In the genomic region with DNA sequence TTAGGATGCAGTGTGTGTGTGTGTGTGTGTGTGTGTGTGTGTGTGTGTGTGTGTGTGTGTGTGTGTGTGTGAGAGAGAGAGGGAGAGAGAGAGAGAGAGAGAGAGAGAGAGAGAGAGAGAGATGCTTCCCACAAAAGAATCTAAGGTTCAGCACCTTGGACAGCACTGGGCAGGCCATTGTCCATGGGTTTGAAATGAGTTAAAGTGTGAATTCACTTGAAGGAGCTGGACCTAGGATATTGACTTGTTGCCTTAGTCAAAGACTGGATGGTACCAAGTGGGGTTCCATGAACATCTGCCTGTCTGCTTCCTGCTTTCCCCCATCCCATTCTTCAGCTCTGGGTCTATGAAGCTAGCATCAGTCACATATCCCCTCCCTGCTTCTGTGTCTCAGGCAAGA, we compare ENCODE assay signal across 7 mouse cellular contexts. TPM values are rescaled to one million over a fixed set of nuclear protein-coding genes. Genes with fewer than 3 reads are reported as not detected.
DNase-seq lines count a peak whose midpoint lies in the region; ATAC-seq and TF ChIP-seq lines count a peak whose summit lies in the region.
"Not testable (repeated sequence)": the region's sequence is repeated elsewhere in the genome, so short reads cannot be mapped to it uniquely, and the experiment has no call there.

No protein-coding gene starts in this region.

- TF ChIP-seq RAD21 in MEL (IDR thresholded peaks at IDR 0.05; ENCODE audit: low read depth, low read length): not testable (repeated sequence)

- not testable (repeated sequence) for H3K9me3 ChIP-seq in MEL (replicated peaks; ENCODE audit: insufficient read depth, low read length); embryonic facial prominence, embryonic 11.5 days (replicated peaks; ENCODE audit: control insufficient read depth, low read length); midbrain, embryonic 10.5 days (replicated peaks)

- not testable (repeated sequence) for H3K27ac ChIP-seq in MEL (ENCODE audit: control insufficient read depth, low read depth, low read length); embryonic facial prominence, embryonic 11.5 days (replicated peaks; ENCODE audit: low read depth, low read length); midbrain, embryonic 10.5 days (replicated peaks)
- H3K27ac ChIP-seq in layer of hippocampus, adult 2 months: peak overlapping the region; percentile 72

- not testable (repeated sequence) for ATAC-seq in embryonic facial prominence, embryonic 11.5 days (replicated peaks; ENCODE audit: insufficient number of reproducible peaks, low FRiP score, low TSS enrichment, low read depth)

- not testable (repeated sequence) for H3K36me3 ChIP-seq in MEL (ENCODE audit: control insufficient read depth in 1 of 2, insufficient read depth in 2 of 2, low read length in 2 of 2); embryonic facial prominence, embryonic 11.5 days (replicated peaks; ENCODE audit: control insufficient read depth, insufficient read depth, low read depth, low read length); midbrain, embryonic 10.5 days

- not testable (repeated sequence) for H3K9ac ChIP-seq in MEL (ENCODE audit: control insufficient read depth, low read depth, low read length, poor library complexity, severe bottlenecking); embryonic facial prominence, embryonic 11.5 days (replicated peaks; ENCODE audit: low read length)

- not testable (repeated sequence) for H3K79me2 ChIP-seq in MEL (ENCODE audit: control insufficient read depth, insufficient read depth, low read length, poor library complexity)

- H3K27me3 ChIP-seq in MEL (ENCODE audit: control insufficient read depth in 1 of 2, insufficient read depth in 2 of 2, low read length in 2 of 2); embryonic facial prominence, embryonic 11.5 days (ENCODE audit: control insufficient read depth, insufficient read depth, low read length); midbrain, embryonic 10.5 days (ENCODE audit: low read depth, poor library complexity, severe bottlenecking): not testable (repeated sequence)

- not testable (repeated sequence) for TF ChIP-seq CTCF in MEL (IDR thresholded peaks at IDR 0.05 in 2 of 3, conservative IDR thresholded peaks at IDR 0.05 in 1 of 3; ENCODE audit: control insufficient read depth in 1 of 3, insufficient read depth in 1 of 3, low read depth in 2 of 3, low read length in 3 of 3, poor library complexity in 1 of 3, severe bottlenecking in 1 of 3); layer of hippocampus, adult 2 months (conservative IDR thresholded peaks at IDR 0.05)

- TF ChIP-seq POLR2A in MEL (IDR thresholded peaks at IDR 0.05; ENCODE audit: control insufficient read depth in 1 of 2, insufficient read depth in 1 of 2, low read depth in 1 of 2, low read length in 2 of 2, poor library complexity in 1 of 2): not testable (repeated sequence)

- H3K4me2 ChIP-seq in embryonic facial prominence, embryonic 11.5 days (ENCODE audit: low read depth, low read length): not testable (repeated sequence)

- not testable (repeated sequence) for H3K4me1 ChIP-seq in MEL (ENCODE audit: control insufficient read depth in 1 of 2, insufficient read depth in 2 of 2, low read length in 2 of 2); embryonic facial prominence, embryonic 11.5 days (ENCODE audit: control insufficient read depth, insufficient read depth, low read length); midbrain, embryonic 10.5 days

- TF ChIP-seq EP300 in MEL (IDR thresholded peaks at IDR 0.05; ENCODE audit: low read depth in 1 of 2, low read length in 2 of 2): not testable (repeated sequence)

- H3K4me3 ChIP-seq in MEL (ENCODE audit: control insufficient read depth in 1 of 2, insufficient read depth in 1 of 2, low read depth in 2 of 2, low read length in 2 of 2); embryonic facial prominence, embryonic 11.5 days (ENCODE audit: low read depth, low read length); layer of hippocampus, adult 2 months; midbrain, embryonic 10.5 days: not testable (repeated sequence)

- peak; percentile 49 for DNase-seq in MEL (ENCODE audit: low read depth, low spot score)
- DNase-seq in c-Kit-positive CD71-positive TER-119-positive erythroid progenitor cells, embryonic 14.5 days (ENCODE audit: low spot score): peak; percentile 12
- peak; percentile 82 for DNase-seq in embryonic facial prominence, embryonic 11.5 days (ENCODE audit: low spot score)
- DNase-seq in heart, postnatal 4 days: peak; percentile 15
- not testable (repeated sequence) for DNase-seq in layer of hippocampus, adult 2 months (ENCODE audit: low spot score in 2 of 2)
- peak; percentile 29 for DNase-seq in midbrain, embryonic 10.5 days (ENCODE audit: low spot score)
- peak; percentile 67 for DNase-seq in retina, embryonic 14.5 days (ENCODE audit: low spot score)

RNA-seq across cellular contexts. Expression of gene Coa6, which starts 17.8 kb away (rescaled TPM):
- 39.3 and 42.6 TPM in 2 replicates for total RNA-seq in MEL (2012; rRNA removed)
- 10 to 100 TPM in 1 of 2 experiments, not detected in 1; 31.1 TPM for polyA plus RNA-seq in MEL (2012; ENCODE audit: insufficient read depth in 1 of 2, insufficient read length in 2 of 2, low read depth in 1 of 2, low replicate concordance in 2 of 2, missing spikeins in 1 of 2)
- polyA plus RNA-seq in embryonic facial prominence, embryonic 11.5 days (2014; fragmentation: Nextera tagmentation; extraction: Ambion mirVana): 47.8 and 56.5 TPM in 2 replicates
- 10 to 100 TPM; 25.6 to 25.9 TPM for total RNA-seq in heart, postnatal 4 days (2021)
- 10 to 100 TPM; 20.6 to 25.6 TPM for total RNA-seq in layer of hippocampus, adult 2 months (2021)
- polyA plus RNA-seq in midbrain, embryonic 10.5 days (2016; fragmentation: Nextera tagmentation; extraction: Ambion mirVana): 42.5 and 49.4 TPM in 2 replicates
